Mouse (Mus musculus) hindbrain, embryonic 11.5 days (tissue): ENCODE measurements around the gene Wdr90. TPM values are rescaled to one million over a fixed set of nuclear protein-coding genes. Genes with fewer than 3 reads are reported as not detected.

ENCODE experiments used
- ATAC-seq: fragments of 200-750 bp; cut with Nextera tagmentation; 2 replicates; pipeline ENCODE4 v1.8.0; 2017; ENCODE audit warnings: mild to moderate bottlenecking, moderate TSS enrichment, moderate library complexity; ENCODE audit not compliant: low FRiP score
- DNase-seq: peaks from one replicate; pipeline ENCODE4 v3.0.0-alpha.2; 2015; ENCODE audit warnings: low spot score
- H3K27ac ChIP-seq: fragments of 300-500 bp; sonication (generic); 2 replicates; pipeline ENCODE4 v1.5.1; 2014; ENCODE audit warnings: mild to moderate bottlenecking, low read depth, low read length
- H3K27me3 ChIP-seq: fragments of 300-500 bp; sonication (generic); 2 replicates; pipeline ENCODE4 v1.6.1; 2014; ENCODE audit warnings: mild to moderate bottlenecking, low read length, moderate library complexity, mixed read lengths; ENCODE audit not compliant: control insufficient read depth, insufficient read depth
- H3K36me3 ChIP-seq: fragments of 300-500 bp; sonication (generic); 2 replicates; pipeline ENCODE4 v1.6.1; 2014; ENCODE audit warnings: mild to moderate bottlenecking, low read length, moderate library complexity, mixed read lengths; ENCODE audit not compliant: control insufficient read depth, insufficient read depth
- H3K4me1 ChIP-seq: fragments of 300-500 bp; sonication (generic); replicated peaks from 2 replicates; pipeline ENCODE4 v1.6.1; 2014; ENCODE audit warnings: low read length, mixed read lengths; ENCODE audit not compliant: control insufficient read depth, insufficient read depth
- H3K4me2 ChIP-seq: fragments of 300-500 bp; sonication (generic); replicated peaks from 2 replicates; pipeline ENCODE4 v1.6.1; 2014; ENCODE audit warnings: mild to moderate bottlenecking, low read depth, low read length
- H3K4me3 ChIP-seq: fragments of 300-500 bp; sonication (generic); 2 replicates; pipeline ENCODE4 v1.5.1; 2014; ENCODE audit warnings: low read depth, low read length
- H3K9ac ChIP-seq: fragments of 300-500 bp; sonication (generic); 2 replicates; pipeline ENCODE4 v1.6.1; 2014; ENCODE audit warnings: low read depth, low read length
- H3K9me3 ChIP-seq: fragments of 300-500 bp; sonication (generic); 2 replicates; pipeline ENCODE4 v1.6.1; 2016; ENCODE audit warnings: low read length; ENCODE audit not compliant: control insufficient read depth
- WGBS: fragments of 180-500 bp; shearing (Covaris S2); extraction: QIAGEN DNeasy Blood & Tissue Kit; methylation state at CpG from one replicate; pipeline ENCODE4 v1.1.7; 2014; 5-methylcytosine and 5-hydroxymethylcytosine counted together
- polyA plus RNA-seq: library from polyadenylated mRNA; unstranded; fragments of >200 nt; fragmentation: Nextera tagmentation; extraction: Ambion mirVana; gene quantifications from 2 replicates; pipeline ENCODE4 v1.2.1, GENCODE M21; 2014

Gene Wdr90
- polyA plus RNA-seq, 1 experiment from 2014 or later: 13.4 TPM

DNA sequence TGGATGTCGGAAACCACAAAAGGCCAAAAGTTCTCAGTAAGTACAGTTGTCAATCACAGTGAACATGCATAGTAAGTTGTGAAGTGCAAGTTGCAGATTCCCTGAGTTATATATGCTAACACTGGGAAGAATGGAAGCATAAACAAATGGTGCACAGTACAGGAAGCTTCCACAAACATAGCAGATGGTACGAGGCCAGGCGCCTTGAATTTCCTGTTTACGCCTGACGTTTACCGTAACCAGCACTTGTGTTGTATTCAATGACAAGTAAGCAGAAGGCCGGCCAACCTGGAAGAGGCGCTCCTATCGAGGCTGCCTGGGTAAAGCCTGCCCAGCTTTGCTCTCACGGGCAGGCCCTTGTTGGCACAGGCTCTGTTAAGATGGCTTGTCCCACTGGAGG, 26.2 kb upstream of the Wdr90 start:
- no peaks in the 10 kb centered on the region for H3K27me3 ChIP-seq
- H3K4me3 ChIP-seq: no peak overlapping the region
- no peak overlapping the region for H3K9ac ChIP-seq
- H3K4me1 ChIP-seq: no peaks in the 10 kb centered on the region; the same call in 1 of the 2 replicates
- H3K36me3 ChIP-seq: no peaks in the 10 kb centered on the region
- ATAC-seq (no peak), DNase-seq (no peak)
- H3K27ac ChIP-seq: no peak overlapping the region
- 90% methylated on average over 10 of the region's 10 CpGs for WGBS
- no peaks in the 10 kb centered on the region for H3K9me3 ChIP-seq
- no peak overlapping the region for H3K4me2 ChIP-seq

DNA sequence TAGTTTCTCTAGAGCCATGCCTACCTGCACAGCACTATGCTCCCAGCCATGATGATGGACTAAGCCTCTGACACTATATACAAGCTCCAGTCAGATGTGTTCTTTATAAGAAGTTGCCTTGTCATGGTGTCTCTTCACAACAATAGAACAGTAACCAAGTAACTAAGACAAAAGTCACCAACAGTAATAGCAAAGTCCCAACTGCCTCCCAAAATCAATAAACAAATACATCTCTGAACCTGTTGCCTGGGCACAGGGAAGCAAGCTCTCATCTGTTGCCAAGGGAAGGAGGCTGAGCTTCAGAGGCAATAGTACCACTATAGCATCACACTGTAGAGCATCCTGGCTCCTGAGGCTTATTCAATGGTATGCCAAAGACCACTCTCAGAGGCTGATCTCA, 25.5 kb upstream of the Wdr90 start:
- no peak overlapping the region for H3K4me2 ChIP-seq
- H3K9ac ChIP-seq: no peak overlapping the region
- no peak overlapping the region for H3K27ac ChIP-seq
- peaks cover 3% of the 10 kb centered on the region for H3K4me1 ChIP-seq
- no peaks in the 10 kb centered on the region for H3K27me3 ChIP-seq
- no peak for DNase-seq
- no peak for ATAC-seq
- H3K9me3 ChIP-seq: no peaks in the 10 kb centered on the region
- H3K4me3 ChIP-seq: no peak overlapping the region
- no peaks in the 10 kb centered on the region for H3K36me3 ChIP-seq

DNA sequence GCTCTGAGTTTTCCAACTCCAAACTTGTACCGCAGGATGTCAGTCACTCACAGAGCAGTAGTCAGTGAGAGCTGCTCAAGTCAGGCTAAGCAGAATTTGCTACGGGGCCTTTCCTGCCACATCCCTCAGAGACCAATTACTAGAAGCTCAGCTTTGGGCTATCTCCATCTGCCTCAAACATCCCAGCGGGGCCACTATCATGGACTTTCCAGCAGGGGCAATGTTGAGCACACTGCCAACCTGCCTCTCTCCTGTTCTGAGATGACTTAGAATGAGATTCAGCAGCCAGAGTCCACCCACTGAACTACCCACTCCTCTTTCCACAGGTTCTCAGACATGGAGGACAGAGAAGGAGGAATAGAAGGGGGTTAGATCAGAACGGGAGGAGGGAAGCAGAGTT, 24.3 kb upstream of the Wdr90 start:
- Histone ChIP-seq H3K4me1 (peaks cover 14% of the 10 kb centered on the region), H3K27ac (no peak overlapping the region), H3K4me2 (no peak overlapping the region), H3K9ac (no peak overlapping the region), H3K36me3 (no peaks in the 10 kb centered on the region), H3K27me3 (no peaks in the 10 kb centered on the region), H3K4me3 (no peak overlapping the region), H3K9me3 (no peaks in the 10 kb centered on the region)
- no peak for ATAC-seq
- WGBS: 60% methylated on average over 4 of the region's 4 CpGs
- no peak for DNase-seq

DNA sequence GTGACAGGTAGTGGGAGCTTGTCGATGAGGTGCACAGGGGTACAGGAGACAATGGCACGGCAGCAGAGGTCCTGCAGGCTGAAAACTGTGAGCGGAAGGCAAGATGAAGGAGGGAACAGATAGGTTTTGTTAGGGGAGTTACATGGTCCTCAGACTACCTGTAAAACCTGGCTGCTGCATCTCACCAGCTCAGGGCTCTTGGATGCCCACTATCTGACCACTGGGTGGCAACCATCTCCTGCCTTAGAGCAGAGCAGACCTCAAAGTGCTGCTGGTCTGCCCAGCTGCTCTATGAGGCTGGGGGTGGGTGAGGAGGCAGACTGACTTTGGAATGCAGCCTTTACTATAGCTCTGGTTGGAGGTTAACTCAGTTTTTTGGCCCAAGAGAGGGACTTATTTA, 22.5 kb upstream of the Wdr90 start:
- Histone ChIP-seq H3K27me3 (no peaks in the 10 kb centered on the region), H3K4me3 (no peak overlapping the region), H3K4me2 (no peak overlapping the region), H3K9ac (no peak overlapping the region), H3K27ac (no peak overlapping the region), H3K36me3 (no peaks in the 10 kb centered on the region), H3K9me3 (no peaks in the 10 kb centered on the region), H3K4me1 (peaks cover 17% of the 10 kb centered on the region)
- DNase-seq (no peak), ATAC-seq (no peak)
- WGBS: 87% methylated on average over 3 of the region's 3 CpGs

DNA sequence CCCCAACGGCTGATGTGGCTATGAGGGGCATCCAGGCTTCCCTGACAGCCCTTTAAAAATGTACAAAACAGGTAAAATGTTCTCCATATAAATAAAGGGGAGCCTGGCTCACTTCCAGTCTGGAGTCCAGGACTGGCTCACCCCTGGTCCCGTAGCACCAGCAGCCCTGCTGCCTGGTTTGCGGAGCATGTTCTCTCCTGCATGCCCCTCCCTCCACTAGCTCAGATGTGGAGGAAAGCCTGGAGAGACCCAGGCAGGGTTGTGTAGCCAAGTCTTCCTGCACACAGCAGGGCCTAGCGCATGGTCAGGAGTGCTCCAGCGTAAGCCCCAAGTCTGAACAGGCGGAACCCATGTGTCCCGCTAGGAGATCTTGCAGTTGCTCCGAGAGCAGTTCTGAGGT, 22.0 kb upstream of the Wdr90 start:
- Histone ChIP-seq H3K27me3 (no peaks in the 10 kb centered on the region), H3K27ac (no peak overlapping the region), H3K4me2 (no peak overlapping the region), H3K9me3 (no peaks in the 10 kb centered on the region), H3K36me3 (no peaks in the 10 kb centered on the region), H3K4me3 (no peak overlapping the region), H3K9ac (no peak overlapping the region), H3K4me1 (peaks cover 17% of the 10 kb centered on the region)
- 82% methylated on average over 8 of the region's 8 CpGs for WGBS
- ATAC-seq: no peak
- DNase-seq: no peak

DNA sequence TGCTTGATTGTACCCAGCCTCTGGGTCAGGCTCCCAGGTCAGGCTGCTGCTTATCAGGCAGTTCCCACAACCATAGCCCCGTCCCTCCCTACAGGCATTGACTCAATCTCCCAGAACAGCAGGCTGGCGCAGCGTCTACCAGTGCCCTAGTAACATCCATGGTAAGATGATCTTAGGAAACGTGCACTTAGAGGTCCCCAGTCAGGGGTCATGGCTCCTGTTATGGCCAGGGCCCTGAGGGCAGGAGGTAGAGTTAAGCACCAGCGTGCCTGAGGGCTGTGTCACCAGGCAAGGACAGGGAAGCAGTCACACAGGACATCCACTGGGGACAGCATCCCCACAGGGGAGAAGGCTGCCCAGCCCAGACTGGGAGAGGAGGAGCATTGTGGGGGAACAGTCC, 21.0 kb upstream of the Wdr90 start:
- DNase-seq (no peak), ATAC-seq (no peak)
- no peak overlapping the region for H3K4me3 ChIP-seq
- peak overlapping the region; percentile 89 for H3K27ac ChIP-seq
- no peaks in the 10 kb centered on the region for H3K36me3 ChIP-seq
- H3K9me3 ChIP-seq: no peaks in the 10 kb centered on the region
- H3K27me3 ChIP-seq: no peaks in the 10 kb centered on the region
- no peak overlapping the region for H3K4me2 ChIP-seq
- peaks cover 17% of the 10 kb centered on the region for H3K4me1 ChIP-seq
- 24% methylated on average over 5 of the region's 5 CpGs for WGBS
- H3K9ac ChIP-seq: no peak overlapping the region

DNA sequence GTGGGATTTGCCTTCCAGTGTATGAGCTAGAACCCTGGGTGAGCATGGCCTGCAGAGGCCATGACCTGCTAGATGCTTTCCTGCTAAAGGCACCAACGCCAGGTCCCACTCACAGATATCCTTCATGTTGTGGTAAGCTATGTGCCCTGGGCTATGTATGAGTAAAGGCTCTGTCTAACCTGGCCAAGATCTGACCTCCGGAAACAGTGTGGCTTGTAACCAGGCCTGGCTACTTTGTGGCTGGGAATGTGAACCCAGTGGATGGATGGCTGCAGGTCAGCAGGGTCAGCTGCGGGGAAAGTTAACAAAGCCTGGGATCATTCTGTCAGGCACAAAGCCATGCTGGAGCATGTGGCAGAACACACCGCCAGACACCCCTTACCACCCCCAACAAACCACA, 20.4 kb upstream of the Wdr90 start:
- peaks cover 17% of the 10 kb centered on the region for H3K4me1 ChIP-seq
- 11% methylated on average over 4 of the region's 4 CpGs for WGBS
- H3K9ac ChIP-seq: 0 out of 2 replicates have a peak overlapping the region, but pooled peaks have one; percentile 40
- no peaks in the 10 kb centered on the region for H3K36me3 ChIP-seq
- DNase-seq: no peak
- H3K4me2 ChIP-seq: no peak overlapping the region
- ATAC-seq: no peak
- no peaks in the 10 kb centered on the region for H3K9me3 ChIP-seq
- peak overlapping the region; percentile 89 for H3K27ac ChIP-seq
- no peak overlapping the region for H3K4me3 ChIP-seq
- no peaks in the 10 kb centered on the region for H3K27me3 ChIP-seq

DNA sequence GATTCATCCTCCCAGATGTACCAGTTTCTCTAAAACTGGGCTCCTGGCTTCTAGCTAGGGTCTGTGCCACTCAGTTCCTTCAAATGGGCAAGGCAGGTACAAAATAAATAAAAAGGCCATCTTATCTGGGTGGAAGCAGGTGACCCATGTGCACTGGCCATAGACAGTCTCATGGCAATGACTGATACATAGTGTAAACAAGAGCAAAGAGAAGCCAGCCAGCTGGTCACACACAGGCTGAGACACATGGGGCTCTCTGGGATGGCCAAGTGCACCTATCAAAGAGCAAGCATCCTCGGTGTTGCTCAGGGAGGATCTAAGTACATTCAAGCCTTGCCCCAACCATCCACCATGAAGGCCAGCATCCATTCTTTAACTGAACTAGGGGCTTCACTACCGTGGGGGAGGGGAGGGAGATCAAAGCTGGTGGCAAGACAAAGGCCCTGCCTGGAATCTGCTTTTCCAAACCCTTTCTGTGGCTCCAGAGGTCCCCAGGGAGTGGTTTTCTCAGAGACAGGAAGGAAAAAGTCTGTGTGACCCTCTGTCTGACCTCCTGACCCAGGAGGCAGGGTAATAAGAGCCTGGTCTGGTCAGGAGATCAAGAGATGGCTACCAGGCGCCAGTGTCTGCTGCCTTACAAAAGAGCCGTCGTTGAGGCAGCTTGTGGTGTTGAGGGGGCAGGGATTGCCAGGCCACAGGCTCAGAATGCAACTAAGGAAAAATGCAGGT, 19.8 kb upstream of the Wdr90 start:
- DNase-seq: peak; percentile 72
- H3K27ac ChIP-seq: peak overlapping the region; percentile 89
- H3K4me2 ChIP-seq: no peak overlapping the region
- no peak overlapping the region for H3K4me3 ChIP-seq
- no peaks in the 10 kb centered on the region for H3K27me3 ChIP-seq
- peaks cover 21% of the 10 kb centered on the region for H3K4me1 ChIP-seq
- ATAC-seq: no peak
- peak overlapping the region; percentile 37 for H3K9ac ChIP-seq
- no peaks in the 10 kb centered on the region for H3K9me3 ChIP-seq
- 2% methylated on average over 5 of the region's 5 CpGs for WGBS
- no peaks in the 10 kb centered on the region for H3K36me3 ChIP-seq

DNA sequence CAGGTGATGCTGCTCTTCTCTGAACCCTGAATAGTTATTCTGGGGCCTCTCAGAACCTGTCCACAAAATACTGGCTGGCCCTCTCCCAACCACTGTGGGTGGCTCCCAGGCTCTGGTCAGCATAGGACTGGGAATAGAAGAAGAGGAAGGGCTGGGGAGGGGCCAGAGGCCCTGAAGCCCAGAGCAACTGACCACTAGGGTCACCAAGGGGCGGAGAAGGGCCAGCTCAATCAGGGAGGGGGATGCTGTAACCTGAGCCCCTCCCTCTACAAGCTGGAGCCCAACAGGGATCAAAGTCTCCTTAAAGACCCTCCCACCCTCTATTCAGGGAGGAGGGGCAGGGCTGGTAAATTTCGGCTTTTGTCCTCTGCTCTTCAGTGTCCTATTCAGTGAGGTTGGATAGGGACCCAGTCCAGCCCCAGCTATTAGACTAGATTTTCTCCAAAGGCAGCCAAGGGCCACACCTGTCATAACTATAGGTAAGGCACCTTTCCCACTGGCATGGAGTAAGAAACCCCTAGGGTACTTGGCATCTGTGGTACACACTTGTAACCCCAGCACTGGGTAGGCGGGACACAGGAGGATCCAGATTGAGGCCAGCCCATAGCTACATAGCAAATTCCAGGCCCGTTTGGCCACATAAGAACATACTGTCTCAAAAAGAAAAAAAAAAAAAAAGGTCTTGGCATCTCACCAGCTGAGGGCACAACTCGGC, 19.1 kb upstream of the Wdr90 start, which contains the start of gene Wfikkn1:
Wfikkn1 (minus strand) TSS at position 663 of the 715 bp plus-strand sequence.
- 20% methylated on average over 5 of the region's 5 CpGs for WGBS
- peak within 1 kb of the TSS; percentile 40 for H3K9ac ChIP-seq
- DNase-seq: no peak
- H3K36me3 ChIP-seq: no peaks in the 10 kb centered on the region
- no peaks in the 10 kb centered on the region for H3K27me3 ChIP-seq
- H3K9me3 ChIP-seq: no peaks in the 10 kb centered on the region
- no peak within 1 kb of the TSS for H3K4me2 ChIP-seq
- ATAC-seq: no peak
- peak within 1 kb of the TSS; percentile 89 for H3K27ac ChIP-seq
- peaks cover 21% of the 10 kb centered on the region for H3K4me1 ChIP-seq
- H3K4me3 ChIP-seq: no peak within 1 kb of the TSS
